Mouse (Mus musculus) bone marrow macrophage, adult 2 months (primary cell): ENCODE measurements around the gene Crip1. TPM values are rescaled to one million over a fixed set of nuclear protein-coding genes. Genes with fewer than 3 reads are reported as not detected.

Source experiments
- H3K27ac ChIP-seq: 2 replicates; pipeline ENCODE4 v1.5.1; 2012; ENCODE audit warnings: low read depth, low read length; ENCODE audit not compliant: insufficient read depth
- H3K4me1 ChIP-seq: 2 replicates; pipeline ENCODE4 v1.6.1; 2012; ENCODE audit warnings: low read length; ENCODE audit not compliant: control insufficient read depth, insufficient read depth
- H3K4me3 ChIP-seq: 2 replicates; pipeline ENCODE4 v1.5.1; 2012; ENCODE audit warnings: mild to moderate bottlenecking, low read length, moderate library complexity; ENCODE audit not compliant: insufficient read depth
- CTCF ChIP-seq: IDR thresholded peaks from 2 replicates; pipeline ENCODE4 v1.5.1; 2012; ENCODE audit warnings: low read depth, mild to moderate bottlenecking, low read length, moderate library complexity
- POLR2A ChIP-seq: IDR thresholded peaks from 2 replicates; pipeline ENCODE4 v1.6.1; 2012; ENCODE audit warnings: mild to moderate bottlenecking, low read depth, low read length, borderline replicate concordance
- polyA plus RNA-seq: library from polyadenylated mRNA; stranded (reverse); fragments of >200 nt; gene quantifications from 2 replicates; pipeline ENCODE4 v1.2.4, GENCODE M21; 2012; ENCODE audit not compliant: missing spikeins, insufficient read depth, insufficient read length

The Crip1 gene
- polyA plus RNA-seq, 1 experiment = 582 TPM

GRCm38 (mm10) chr12:113202008-113202407 lies 55.9 kb downstream of the Crip1 start:
- no peak overlapping the region for H3K4me3 ChIP-seq
- no peaks in the 10 kb centered on the region for H3K4me1 ChIP-seq
- TF ChIP-seq POLR2A (no peak), CTCF (no peak)
- no peak overlapping the region for H3K27ac ChIP-seq

Other genes with a start within 250 kb of the Crip1 start
- 2.8 and 3.2 TPM in 2 replicates for gene Jag2, start 216.5 kb upstream of the Crip1 start, polyA plus RNA-seq
- 31.4 and 32.1 TPM in 2 replicates for gene Nudt14, start 204.2 kb upstream of the Crip1 start, polyA plus RNA-seq
- 9.0 and 9.9 TPM in 2 replicates for gene Btbd6, start 169.8 kb upstream of the Crip1 start, polyA plus RNA-seq
- gene Brf1, start 145.6 kb upstream of the Crip1 start, polyA plus RNA-seq = 42.1 and 49.9 TPM in 2 replicates
- gene Pacs2, start 131.8 kb upstream of the Crip1 start, polyA plus RNA-seq = 53.4 and 62.2 TPM in 2 replicates
- not detected in 2 replicates for gene Tex22, start 71.8 kb upstream of the Crip1 start, polyA plus RNA-seq
- gene Mta1, start 48.0 kb upstream of the Crip1 start, polyA plus RNA-seq = 38.9 and 43.0 TPM in 2 replicates
- gene Crip2, start 6.1 kb upstream of the Crip1 start, polyA plus RNA-seq = 1.1 and 2.3 TPM in 2 replicates
- gene Tedc1, start 10.1 kb downstream of the Crip1 start, polyA plus RNA-seq = 7.1 and 8.7 TPM in 2 replicates
- not detected in 2 replicates for gene Tmem121, start 39.6 kb downstream of the Crip1 start, polyA plus RNA-seq